Mouse (Mus musculus) heart, embryonic 11.5 days (tissue): ENCODE data around the gene 4930470P17Rik. TPM values are rescaled to one million over a fixed set of nuclear protein-coding genes. Genes with fewer than 3 reads are reported as not detected.
"Not testable (repeated sequence)": the region's sequence is repeated elsewhere in the genome, so short reads cannot be mapped to it uniquely, and the experiment has no call there.

ENCODE experiments used
- ATAC-seq: fragments of 200-750 bp; cut with Nextera tagmentation; replicated peaks from 2 replicates; pipeline ENCODE4 v1.8.0; 2017; ENCODE audit warnings: moderate library complexity; ENCODE audit not compliant: insufficient number of reproducible peaks, low FRiP score, low TSS enrichment
- H3K27ac ChIP-seq: fragments of 300-500 bp; sonication (generic); 2 replicates; pipeline ENCODE4 v1.5.1; 2014; ENCODE audit warnings: mild to moderate bottlenecking, low read depth, low read length
- H3K27me3 ChIP-seq: fragments of 300-500 bp; sonication (generic); 2 replicates; pipeline ENCODE4 v1.6.1; 2014; ENCODE audit warnings: mild to moderate bottlenecking, low read length, mixed read lengths; ENCODE audit not compliant: control insufficient read depth, insufficient read depth
- H3K36me3 ChIP-seq: fragments of 300-500 bp; sonication (generic); 2 replicates; pipeline ENCODE4 v1.6.1; 2014; ENCODE audit warnings: mild to moderate bottlenecking, low read length, moderate library complexity, mixed read lengths; ENCODE audit not compliant: control insufficient read depth, insufficient read depth
- H3K4me1 ChIP-seq: fragments of 300-500 bp; sonication (generic); 2 replicates; pipeline ENCODE4 v1.6.1; 2014; ENCODE audit warnings: low read length; ENCODE audit not compliant: control insufficient read depth, insufficient read depth
- H3K4me2 ChIP-seq: fragments of 300-500 bp; sonication (generic); 2 replicates; pipeline ENCODE4 v1.6.1; 2014; ENCODE audit warnings: mild to moderate bottlenecking, moderate library complexity
- H3K4me3 ChIP-seq: fragments of 300-500 bp; sonication (generic); 2 replicates; pipeline ENCODE4 v1.5.1; 2014; ENCODE audit warnings: low read depth, low read length
- H3K9ac ChIP-seq: fragments of 300-500 bp; sonication (generic); 2 replicates; pipeline ENCODE4 v1.6.1; 2014; ENCODE audit warnings: mild to moderate bottlenecking, low read depth, low read length, moderate library complexity
- H3K9me3 ChIP-seq: fragments of 300-500 bp; sonication (generic); replicated peaks from 2 replicates; pipeline ENCODE4 v1.6.1; 2016; ENCODE audit warnings: low read length; ENCODE audit not compliant: control insufficient read depth
- WGBS: fragments of 180-500 bp; shearing (Covaris S2); extraction: QIAGEN DNeasy Blood & Tissue Kit; methylation state at CpG from one replicate; pipeline ENCODE4 v1.1.7; 2014; ENCODE audit not compliant: insufficient replicate concordance; 5-methylcytosine and 5-hydroxymethylcytosine counted together
- polyA plus RNA-seq: library from polyadenylated mRNA; unstranded; fragments of >200 nt; fragmentation: Nextera tagmentation; extraction: Ambion mirVana; gene quantifications from 2 replicates; pipeline ENCODE4 v1.2.1, GENCODE M21; 2014

4930470P17Rik gene
- polyA plus RNA-seq, 1 experiment from 2014 or later = not detected

GRCm38 (mm10) chr2:170631375-170631774, 29.6 kb upstream of the 4930470P17Rik start:
- Histone ChIP-seq H3K27me3 (no peaks in the 10 kb centered on the region), H3K27ac (no peak overlapping the region), H3K4me2 (no peak overlapping the region), H3K9me3 (0 out of 2 replicates have a peak, but pooled peaks cover 2% of the 10 kb centered on the region), H3K4me1 (no peaks in the 10 kb centered on the region), H3K4me3 (no peak overlapping the region), H3K9ac (no peak overlapping the region), H3K36me3 (no peaks in the 10 kb centered on the region)
- no peak for ATAC-seq
- WGBS = 92% methylated on average over 1 of the region's 1 CpGs

- H3K9ac ChIP-seq = no peak overlapping the region
- no peaks in the 10 kb centered on the region for H3K4me1 ChIP-seq
- no peak overlapping the region for H3K4me3 ChIP-seq
- H3K9me3 ChIP-seq = 0 out of 2 replicates have a peak, but pooled peaks cover 2% of the 10 kb centered on the region
- no peak overlapping the region for H3K27ac ChIP-seq
- H3K27me3 ChIP-seq = no peaks in the 10 kb centered on the region
- whole genome bisulfite sequencing = 56% methylated on average over 11 of the region's 11 CpGs
- H3K36me3 ChIP-seq = no peaks in the 10 kb centered on the region
- no peak for ATAC-seq
- no peak overlapping the region for H3K4me2 ChIP-seq
Observed at GRCm38 (mm10) chr2:170630553-170630952, 28.7 kb upstream of the 4930470P17Rik start.

DNA sequence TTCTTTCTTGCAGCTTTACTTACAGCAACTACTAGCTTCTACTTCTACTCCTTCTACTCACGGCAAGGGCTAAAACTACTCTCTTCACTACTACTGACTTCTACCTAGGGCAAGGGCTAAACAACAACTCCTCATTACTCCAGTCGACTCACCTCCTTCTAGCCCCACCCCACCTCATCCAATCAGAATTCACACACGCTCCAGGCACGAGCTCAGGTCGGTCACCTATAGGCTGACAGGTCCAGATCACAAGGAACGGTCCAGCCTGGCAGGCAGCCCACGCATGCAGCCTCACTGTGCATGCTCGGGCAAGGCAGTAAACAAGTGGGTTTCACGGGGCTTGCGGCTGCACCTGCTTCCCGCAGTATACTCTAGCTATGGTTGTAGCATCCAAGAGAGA, 26.2 kb upstream of the 4930470P17Rik start:
- not testable (repeated sequence) for H3K4me1 ChIP-seq, H3K9me3 ChIP-seq, H3K36me3 ChIP-seq, ATAC-seq, H3K4me3 ChIP-seq, H3K9ac ChIP-seq, H3K27me3 ChIP-seq, H3K27ac ChIP-seq, H3K4me2 ChIP-seq
- 81% methylated on average over 11 of the region's 11 CpGs for WGBS

DNA sequence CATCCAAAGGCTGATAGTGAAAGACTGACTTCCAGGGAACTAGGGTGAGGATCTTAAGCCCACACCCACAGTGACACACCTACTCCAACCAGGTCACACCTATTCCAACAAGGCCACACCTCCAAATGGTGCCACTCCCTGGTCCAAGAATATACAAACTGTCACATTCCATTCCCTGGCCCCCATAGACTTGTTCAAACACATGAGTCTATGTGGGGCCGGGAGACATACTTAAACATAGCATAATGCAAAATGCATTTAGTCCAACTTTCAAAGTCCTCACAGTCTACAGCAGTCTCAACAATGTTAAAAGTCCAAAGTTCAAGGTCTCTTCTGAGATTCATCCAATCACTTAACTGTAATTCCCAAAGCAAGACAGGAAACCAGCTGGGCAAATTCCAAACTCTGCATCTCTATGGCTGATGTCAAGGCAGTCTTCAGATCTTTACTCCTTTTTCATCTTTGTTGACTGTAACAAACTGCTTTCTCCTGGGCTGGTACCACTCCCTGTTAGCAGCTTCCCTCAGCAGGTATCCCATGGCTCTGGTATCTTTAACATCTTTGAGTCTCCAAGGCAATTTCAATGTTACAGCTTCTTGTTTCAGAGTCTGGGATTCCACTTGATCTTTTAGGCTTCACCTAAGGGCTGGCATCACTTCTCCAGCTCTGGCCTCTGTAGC, 22.5 kb upstream of the 4930470P17Rik start:
- ATAC-seq, H3K9me3 ChIP-seq, H3K4me2 ChIP-seq, H3K27me3 ChIP-seq, H3K4me3 ChIP-seq, H3K36me3 ChIP-seq, H3K27ac ChIP-seq, H3K4me1 ChIP-seq, H3K9ac ChIP-seq: not testable (repeated sequence)
- 81% methylated on average over 1 of the region's 1 CpGs for WGBS

DNA sequence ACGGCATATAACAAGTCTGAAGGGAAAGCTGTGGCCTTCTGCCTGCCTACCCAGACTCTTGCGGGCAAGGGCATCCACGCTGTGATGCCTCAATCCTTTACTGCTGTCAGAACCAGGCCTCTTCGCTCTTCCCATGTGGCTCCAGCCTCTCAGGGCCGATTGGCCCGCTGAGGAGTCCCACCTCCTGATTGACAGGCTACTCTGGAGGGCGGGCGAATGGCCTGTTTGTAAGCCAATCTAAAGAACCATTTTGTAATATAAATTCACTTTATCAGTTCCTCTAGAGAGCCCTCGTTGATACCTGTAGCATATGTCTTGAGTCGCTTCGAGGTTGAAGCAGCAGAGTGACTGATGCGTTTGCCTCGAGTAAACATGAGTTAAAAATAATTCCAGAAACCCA, 21.2 kb upstream of the 4930470P17Rik start:
- no peak for ATAC-seq
- H3K27ac ChIP-seq = no peak overlapping the region
- no peaks in the 10 kb centered on the region for H3K4me1 ChIP-seq
- H3K4me3 ChIP-seq = no peak overlapping the region
- no peaks in the 10 kb centered on the region for H3K36me3 ChIP-seq
- no peak overlapping the region for H3K4me2 ChIP-seq
- no peaks in the 10 kb centered on the region for H3K27me3 ChIP-seq
- no peaks in the 10 kb centered on the region for H3K9me3 ChIP-seq
- H3K9ac ChIP-seq = no peak overlapping the region
- 77% methylated on average over 13 of the region's 13 CpGs for WGBS

DNA sequence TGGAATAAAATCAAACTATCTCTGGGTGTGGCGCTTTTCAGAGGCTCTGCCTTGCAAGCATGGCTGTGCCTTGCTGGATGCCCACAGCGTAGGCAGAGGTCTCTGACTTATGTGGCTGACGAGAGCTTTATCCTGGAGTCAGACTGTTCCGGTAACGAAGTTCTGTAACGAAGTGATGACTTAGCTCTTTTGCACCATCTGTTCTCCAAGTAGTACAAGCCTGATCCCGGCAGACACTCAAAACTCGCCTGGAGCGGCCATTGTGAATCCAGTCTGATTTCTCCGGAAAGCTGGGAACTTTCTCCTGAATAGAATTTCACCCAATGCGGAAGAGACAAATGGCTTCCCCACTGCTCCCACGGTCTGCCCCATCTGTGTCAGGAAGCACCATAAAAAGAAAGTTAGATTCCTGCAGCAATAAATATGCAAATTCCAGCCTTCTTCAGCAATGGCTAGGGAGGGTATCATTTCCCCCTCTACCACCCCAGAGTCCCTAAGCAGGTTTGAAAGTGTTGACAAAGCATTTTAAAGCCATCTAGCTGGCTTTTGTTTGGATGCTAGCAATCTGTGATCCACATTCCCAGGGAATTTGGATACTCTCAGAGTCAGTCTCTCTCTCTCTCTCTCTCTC, 17.2 kb upstream of the 4930470P17Rik start:
- no peak overlapping the region for H3K4me3 ChIP-seq
- no peak overlapping the region for H3K27ac ChIP-seq
- ATAC-seq = no peak
- H3K4me2 ChIP-seq = no peak overlapping the region
- WGBS = 76% methylated on average over 12 of the region's 12 CpGs
- no peaks in the 10 kb centered on the region for H3K36me3 ChIP-seq
- H3K4me1 ChIP-seq = no peaks in the 10 kb centered on the region
- H3K27me3 ChIP-seq = no peaks in the 10 kb centered on the region
- H3K9me3 ChIP-seq = no peaks in the 10 kb centered on the region
- no peak overlapping the region for H3K9ac ChIP-seq

- not testable (repeated sequence) for H3K9me3 ChIP-seq, H3K9ac ChIP-seq, H3K27ac ChIP-seq, ATAC-seq, H3K36me3 ChIP-seq, H3K4me2 ChIP-seq, H3K27me3 ChIP-seq, H3K4me1 ChIP-seq, H3K4me3 ChIP-seq
- WGBS = 77% methylated on average over 5 of the region's 5 CpGs
Observed at GRCm38 (mm10) chr2:170611794-170612193, 10.0 kb upstream of the 4930470P17Rik start.

DNA sequence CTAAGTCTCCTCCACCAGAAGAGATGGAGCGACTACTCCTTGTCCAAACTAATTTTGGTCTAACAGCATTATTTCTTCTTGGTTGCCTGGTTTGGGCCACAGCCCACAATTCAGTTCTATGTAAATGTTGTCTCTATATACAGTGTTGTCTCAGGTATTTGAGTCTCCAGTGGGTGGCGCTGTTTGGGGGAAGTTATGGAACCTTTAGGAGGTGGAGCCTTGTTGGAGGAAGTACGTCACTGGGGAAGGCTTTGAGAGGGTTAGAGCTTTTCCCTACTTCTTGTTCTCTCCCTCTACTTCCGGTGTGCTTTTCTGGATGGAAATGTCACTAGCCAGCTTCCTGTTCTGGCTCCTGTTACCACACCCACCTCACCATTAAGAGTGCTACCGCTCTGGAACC, 646 bp downstream of the 4930470P17Rik start:
- no peak for ATAC-seq
- Histone ChIP-seq H3K36me3 (no peaks in the 10 kb centered on the region), H3K9ac (no peak overlapping the region), H3K4me1 (no peaks in the 10 kb centered on the region), H3K4me2 (no peak overlapping the region), H3K9me3 (no peaks in the 10 kb centered on the region), H3K4me3 (no peak overlapping the region), H3K27ac (no peak overlapping the region), H3K27me3 (no peaks in the 10 kb centered on the region)
- 78% methylated on average over 5 of the region's 5 CpGs for WGBS

- ATAC-seq = no peak
- no peak overlapping the region for H3K9ac ChIP-seq
- no peak overlapping the region for H3K4me3 ChIP-seq
- WGBS = 11% methylated on average over 2 of the region's 2 CpGs
- no peaks in the 10 kb centered on the region for H3K4me1 ChIP-seq
- H3K27me3 ChIP-seq = no peaks in the 10 kb centered on the region
- no peaks in the 10 kb centered on the region for H3K9me3 ChIP-seq
- H3K4me2 ChIP-seq = no peak overlapping the region
- no peak overlapping the region for H3K27ac ChIP-seq
- no peaks in the 10 kb centered on the region for H3K36me3 ChIP-seq
Observed at GRCm38 (mm10) chr2:170597586-170597985, 4.2 kb downstream of the 4930470P17Rik start.
